Mouse (Mus musculus): ENCODE measurements around the gene Lag3.
A peak's percentile ranks its signal among the peaks of the same experiment; 100 is the strongest.

Gene Lag3

DNA sequence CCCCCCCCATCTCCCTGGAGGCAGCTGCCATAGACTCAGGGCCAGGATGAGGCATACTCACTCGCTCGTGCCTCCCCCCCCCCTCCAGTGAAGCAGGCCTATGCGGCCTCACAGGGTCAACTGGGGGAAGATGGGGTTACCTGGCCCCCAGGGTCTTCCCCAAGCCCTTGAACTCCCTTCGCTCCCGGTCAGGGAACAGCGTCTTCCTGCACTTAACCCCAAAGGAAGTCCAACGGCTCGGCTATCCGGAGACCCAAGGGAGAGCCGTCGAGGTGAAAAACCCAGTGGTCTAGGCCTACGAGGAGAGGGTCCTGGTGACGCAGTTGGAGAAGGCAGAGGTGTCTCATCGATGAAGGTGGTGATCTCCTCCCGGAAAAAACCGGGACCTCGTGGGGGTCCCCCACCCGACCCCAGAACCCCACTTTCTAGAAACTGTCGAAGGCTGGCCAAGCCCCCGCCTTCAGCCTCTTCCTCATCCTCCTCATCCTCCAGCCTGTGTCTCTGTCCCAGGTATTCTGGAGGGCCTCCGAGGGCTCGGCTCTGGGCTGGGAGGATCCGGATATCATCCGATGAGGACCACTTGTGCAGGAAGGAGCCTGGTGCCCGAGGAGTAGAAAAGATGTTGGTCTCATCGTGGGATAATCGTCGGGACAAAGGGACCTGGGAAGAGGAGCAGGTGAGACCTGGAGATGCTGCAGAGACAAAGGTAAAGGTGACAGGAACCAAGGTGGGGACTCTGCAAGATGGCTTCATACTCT is 52.8 kb downstream of the Lag3 start:
- DNase-seq (ENCODE audit: low spot score), result no peak

DNA sequence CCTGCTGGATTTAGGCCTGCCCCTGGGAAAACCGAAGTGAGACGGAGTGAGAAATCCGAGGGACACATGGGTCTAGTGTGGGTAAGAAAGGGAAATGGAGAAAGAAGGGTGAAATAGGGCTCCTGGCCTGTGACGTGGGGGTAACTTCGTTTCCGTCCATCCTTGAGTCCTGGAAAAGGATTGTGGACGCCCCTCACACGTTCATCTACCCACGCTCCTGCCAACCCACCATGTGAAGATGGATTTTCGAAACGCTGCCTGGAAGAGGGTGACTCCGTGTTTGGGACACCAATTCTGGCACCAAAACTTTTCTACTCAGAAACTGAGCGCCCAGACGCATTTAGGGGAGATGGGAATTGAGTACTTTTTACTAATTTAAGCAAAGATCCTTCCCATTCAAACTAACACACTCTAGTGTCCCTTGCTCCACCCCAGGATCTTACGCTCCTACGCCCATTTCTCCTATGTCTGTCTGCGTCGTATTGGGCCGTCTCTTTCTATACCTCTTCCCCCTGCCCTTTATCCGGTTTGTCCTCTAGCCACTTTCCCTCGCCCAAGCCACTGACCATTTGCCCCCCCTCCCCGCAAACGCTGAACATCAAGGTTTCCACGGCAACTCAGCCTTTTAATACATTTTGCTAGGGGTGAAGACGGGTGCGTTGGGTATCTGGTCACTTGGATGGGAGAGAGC is 53.5 kb downstream of the Lag3 start:
- no peak for DNase-seq (ENCODE audit: low spot score)

DNA sequence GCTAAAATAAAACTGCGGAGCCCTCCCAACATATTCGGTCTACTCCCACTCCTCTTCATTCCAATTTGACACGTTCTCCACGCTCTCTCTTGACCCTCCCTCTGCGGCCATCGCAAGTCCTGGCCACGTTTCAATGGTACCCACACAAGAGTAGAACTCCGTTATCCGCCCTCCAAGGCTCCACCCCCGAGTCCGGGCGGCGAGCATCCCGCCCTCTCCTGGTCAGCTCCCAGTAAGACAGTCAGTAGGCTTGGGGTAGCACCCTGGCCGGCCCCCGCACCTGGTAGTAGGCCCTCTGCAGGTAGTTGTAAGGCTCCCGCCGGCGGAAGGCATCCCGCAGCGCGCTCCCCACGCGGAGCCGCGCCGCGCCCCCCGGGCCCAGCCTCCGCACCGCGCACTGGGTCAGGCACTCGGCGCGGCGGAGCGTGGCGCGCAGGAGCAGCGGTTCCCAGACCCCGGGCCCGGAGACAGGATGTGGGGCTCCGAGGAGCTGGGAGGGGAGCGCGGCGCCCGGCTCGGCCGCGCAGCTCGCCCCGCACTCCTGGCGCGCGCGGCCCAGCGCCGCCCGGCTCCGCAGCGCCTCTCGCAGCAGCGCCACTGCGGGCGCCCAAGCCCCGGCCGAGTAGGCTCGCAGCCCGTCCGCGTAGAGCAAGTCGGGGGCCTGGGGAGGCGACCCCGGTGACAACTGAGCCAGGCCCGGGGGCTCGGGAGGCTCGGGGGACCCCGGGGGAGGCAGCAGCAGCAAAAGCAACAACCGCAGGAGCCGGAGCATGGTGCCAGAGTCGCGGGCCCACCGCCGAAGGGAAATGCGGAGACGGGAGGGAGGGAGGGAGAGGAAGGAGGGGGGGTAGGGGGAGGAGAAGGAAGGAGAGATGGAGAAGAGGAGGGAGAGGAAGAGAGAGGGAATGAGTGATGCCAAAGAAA is 54.3 kb downstream of the Lag3 start, which contains the start of gene P3h3:
TSS of gene P3h3 (minus strand) at position 837 of the 924 bp plus-strand sequence.
- peak; percentile 82 for DNase-seq (ENCODE audit: low spot score)

DNA sequence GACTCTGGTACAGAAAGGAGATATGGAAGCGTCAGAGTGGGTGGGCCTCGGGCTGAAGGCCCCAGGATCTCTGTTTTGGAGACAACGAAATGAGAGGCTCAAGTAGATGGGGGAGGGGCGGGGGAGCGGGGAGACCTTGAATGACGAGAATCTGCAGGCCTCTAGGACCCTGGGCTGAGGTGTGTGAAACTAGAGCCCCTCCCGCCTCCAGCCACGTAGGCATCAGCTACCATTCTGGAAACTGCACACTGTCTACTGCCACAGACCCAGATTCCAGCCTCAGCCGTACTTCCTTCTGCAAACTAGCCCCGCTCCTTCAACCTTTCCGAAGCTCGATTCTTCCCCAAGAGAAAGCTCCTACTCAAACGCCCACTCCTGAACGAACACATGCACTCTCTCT is 55.2 kb downstream of the Lag3 start:
- DNase-seq (ENCODE audit: low spot score), result no peak

DNA sequence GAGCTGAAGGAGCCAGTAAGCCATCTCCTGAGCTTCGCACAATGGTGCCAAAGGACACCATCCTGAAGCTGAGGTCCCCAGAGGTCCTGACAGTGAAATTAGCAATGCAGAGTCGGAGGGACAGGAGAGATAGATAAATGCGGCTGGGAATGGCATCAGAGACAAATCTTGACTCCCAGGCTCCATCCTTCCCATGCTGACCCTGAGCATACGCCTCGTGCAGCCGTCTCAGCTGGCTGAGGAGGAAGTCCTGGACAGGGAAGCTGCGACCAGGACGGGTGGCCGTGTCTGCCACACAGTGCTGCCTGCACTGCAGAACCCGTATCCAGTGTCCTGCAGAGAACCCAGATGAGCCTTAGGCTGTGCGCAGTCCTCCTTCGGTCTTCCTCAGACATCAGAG is 56.9 kb downstream of the Lag3 start:
- no peak for DNase-seq (ENCODE audit: low spot score)

All from urinary bladder, postnatal 14 days (tissue).